Mouse (Mus musculus): ENCODE measurements around the gene Cdkal1. TPM values are rescaled to one million over a fixed set of nuclear protein-coding genes. Genes with fewer than 3 reads are reported as not detected.

Gene Cdkal1
- polyA plus RNA-seq, 1 experiment, result 11.5 TPM

DNA sequence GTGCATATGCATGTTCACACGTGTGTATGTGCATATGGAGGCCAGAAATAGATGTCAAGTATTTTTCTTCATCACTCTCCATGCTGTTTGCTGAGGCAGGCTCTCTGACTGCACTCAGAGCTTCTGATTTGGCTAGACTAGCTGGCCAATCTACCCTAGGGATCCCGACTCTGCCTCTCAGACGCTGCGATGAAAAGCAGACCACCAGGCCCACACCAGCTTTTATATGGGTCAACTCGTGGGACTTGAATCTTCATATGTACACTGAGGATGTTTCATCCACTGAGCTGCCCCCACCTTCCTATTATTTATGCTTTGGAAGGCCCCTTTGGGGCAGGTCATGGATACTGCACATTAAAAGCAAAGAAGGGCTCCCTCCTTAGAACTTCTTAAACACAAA, 652.0 kb downstream of the Cdkal1 start:
- TF ChIP-seq POLR2A (IDR thresholded peaks at IDR 0.05; ENCODE audit: borderline replicate concordance, control insufficient read depth, low read depth, low read length) (no peak), CTCF (IDR thresholded peaks at IDR 0.05; ENCODE audit: control insufficient read depth, insufficient read depth, low read length) (no peak)
- 86% methylated on average over 5 of the region's 5 CpGs for WGBS
- Histone ChIP-seq H3K4me1 (ENCODE audit: control insufficient read depth, insufficient read depth, low read length) (no peaks in the 10 kb centered on the region), H3K4me3 (replicated peaks; ENCODE audit: control insufficient read depth, low read depth, low read length) (no peak overlapping the region), H3K27ac (ENCODE audit: control insufficient read depth, insufficient read depth, low read depth, low read length, poor library complexity) (no peak overlapping the region)

- H3K4me1 ChIP-seq (ENCODE audit: control insufficient read depth, insufficient read depth, low read length), result no peaks in the 10 kb centered on the region
- WGBS, result 22% methylated on average over 2 of the region's 2 CpGs
- TF ChIP-seq POLR2A (IDR thresholded peaks at IDR 0.05; ENCODE audit: borderline replicate concordance, control insufficient read depth, low read depth, low read length), result no peak
- no peak for TF ChIP-seq CTCF (IDR thresholded peaks at IDR 0.05; ENCODE audit: control insufficient read depth, insufficient read depth, low read length)
- no peak overlapping the region for H3K4me3 ChIP-seq (replicated peaks; ENCODE audit: control insufficient read depth, low read depth, low read length)
- H3K27ac ChIP-seq (ENCODE audit: control insufficient read depth, insufficient read depth, low read depth, low read length, poor library complexity), result no peak overlapping the region
Observed at GRCm38 (mm10) chr13:29202562-29202961, 652.9 kb downstream of the Cdkal1 start.

DNA sequence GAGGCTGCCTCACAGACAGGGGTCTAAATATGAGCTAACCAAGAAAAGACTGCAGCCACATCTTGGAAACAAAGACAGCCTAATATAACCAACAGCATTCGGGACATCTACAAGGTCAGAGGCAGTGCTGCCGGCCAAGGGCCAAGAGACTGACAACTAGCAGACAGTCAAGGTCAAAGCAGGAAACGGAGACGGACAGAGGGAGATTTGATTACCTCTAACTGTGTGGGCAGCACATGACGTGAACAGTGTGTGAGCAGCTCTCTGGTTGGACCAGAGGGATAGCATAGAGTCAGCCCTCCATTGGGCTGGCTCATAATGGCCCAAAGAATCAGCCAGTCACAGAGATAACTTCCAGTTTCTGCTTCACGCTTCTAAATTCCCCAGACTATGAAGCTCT, 655.8 kb downstream of the Cdkal1 start:
- WGBS, result 82% methylated on average over 6 of the region's 6 CpGs
- Histone ChIP-seq H3K4me1 (ENCODE audit: control insufficient read depth, insufficient read depth, low read length) (no peaks in the 10 kb centered on the region), H3K4me3 (replicated peaks; ENCODE audit: control insufficient read depth, low read depth, low read length) (no peak overlapping the region), H3K27ac (ENCODE audit: control insufficient read depth, insufficient read depth, low read depth, low read length, poor library complexity) (no peak overlapping the region)
- TF ChIP-seq POLR2A (IDR thresholded peaks at IDR 0.05; ENCODE audit: borderline replicate concordance, control insufficient read depth, low read depth, low read length) (no peak), CTCF (IDR thresholded peaks at IDR 0.05; ENCODE audit: control insufficient read depth, insufficient read depth, low read length) (no peak)

DNA sequence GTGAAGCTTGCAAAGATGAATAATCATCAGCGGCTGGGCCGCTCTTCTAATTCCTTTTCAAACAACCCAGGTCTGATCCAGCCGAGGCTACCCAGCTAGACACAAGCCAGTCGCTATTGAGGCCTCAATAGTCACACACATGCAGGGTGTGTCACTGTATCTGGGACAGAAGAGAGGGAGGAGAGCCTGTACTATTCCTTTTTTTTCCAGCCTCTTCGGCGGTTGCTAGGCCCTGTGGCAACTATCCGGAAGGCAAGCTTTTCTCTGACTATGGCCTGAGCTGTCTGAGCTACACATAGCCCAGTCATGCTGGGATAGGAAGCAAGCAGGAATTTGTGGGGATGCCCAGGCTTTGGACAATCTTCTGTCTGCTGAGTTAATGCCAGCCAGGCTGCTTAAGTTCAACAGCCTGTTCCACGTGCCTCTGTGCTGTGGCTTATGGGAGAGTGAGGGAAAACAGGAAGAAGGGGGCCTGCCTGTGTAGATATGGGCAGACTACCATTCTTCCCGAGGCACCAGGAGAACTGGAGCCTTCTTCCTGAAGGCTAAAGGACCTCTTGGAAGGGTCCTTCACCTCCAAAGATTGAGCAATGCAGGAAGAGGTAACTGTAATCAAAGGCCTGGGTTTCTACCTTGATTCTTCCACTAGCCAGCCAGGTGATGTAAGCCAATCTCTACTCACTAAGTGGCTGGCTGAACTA, 658.5 kb downstream of the Cdkal1 start:
- Histone ChIP-seq H3K4me1 (ENCODE audit: control insufficient read depth, insufficient read depth, low read length) (no peaks in the 10 kb centered on the region), H3K27ac (ENCODE audit: control insufficient read depth, insufficient read depth, low read depth, low read length, poor library complexity) (no peak overlapping the region), H3K4me3 (replicated peaks; ENCODE audit: control insufficient read depth, low read depth, low read length) (no peak overlapping the region)
- TF ChIP-seq CTCF (IDR thresholded peaks at IDR 0.05; ENCODE audit: control insufficient read depth, insufficient read depth, low read length) (no peak), POLR2A (IDR thresholded peaks at IDR 0.05; ENCODE audit: borderline replicate concordance, control insufficient read depth, low read depth, low read length) (no peak)
- 71% methylated on average over 9 of the region's 9 CpGs for WGBS

GRCm38 (mm10) chr13:29195722-29196121, 659.8 kb downstream of the Cdkal1 start:
- no peak overlapping the region for H3K27ac ChIP-seq (ENCODE audit: control insufficient read depth, insufficient read depth, low read depth, low read length, poor library complexity)
- 58% methylated on average over 4 of the region's 4 CpGs for WGBS
- no peaks in the 10 kb centered on the region for H3K4me1 ChIP-seq (ENCODE audit: control insufficient read depth, insufficient read depth, low read length)
- H3K4me3 ChIP-seq (replicated peaks; ENCODE audit: control insufficient read depth, low read depth, low read length), result no peak overlapping the region
- TF ChIP-seq CTCF (IDR thresholded peaks at IDR 0.05; ENCODE audit: control insufficient read depth, insufficient read depth, low read length) (no peak), POLR2A (IDR thresholded peaks at IDR 0.05; ENCODE audit: borderline replicate concordance, control insufficient read depth, low read depth, low read length) (no peak)

DNA sequence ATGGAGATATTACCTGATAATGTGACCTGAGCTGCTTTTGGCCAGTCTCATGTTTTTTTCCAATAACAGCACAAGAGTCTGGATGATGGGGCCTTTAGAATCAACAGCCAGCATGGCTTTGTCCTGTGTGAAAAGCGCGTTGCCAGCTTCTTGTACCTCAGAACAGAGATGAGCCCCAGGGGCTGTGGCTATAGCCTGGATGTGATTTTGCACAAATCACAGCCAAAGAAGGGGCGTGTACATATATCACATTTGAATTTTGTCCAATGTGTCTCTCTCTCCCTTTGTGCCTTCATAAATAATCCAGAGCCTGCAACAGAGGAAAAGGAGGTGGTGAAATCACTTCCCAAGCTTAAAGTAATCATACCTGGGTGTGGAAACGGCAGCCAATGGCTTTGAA, 660.5 kb downstream of the Cdkal1 start:
- Histone ChIP-seq H3K4me1 (ENCODE audit: control insufficient read depth, insufficient read depth, low read length) (no peaks in the 10 kb centered on the region), H3K4me3 (replicated peaks; ENCODE audit: control insufficient read depth, low read depth, low read length) (no peak overlapping the region), H3K27ac (ENCODE audit: control insufficient read depth, insufficient read depth, low read depth, low read length, poor library complexity) (no peak overlapping the region)
- no peak for TF ChIP-seq POLR2A (IDR thresholded peaks at IDR 0.05; ENCODE audit: borderline replicate concordance, control insufficient read depth, low read depth, low read length)
- no peak for TF ChIP-seq CTCF (IDR thresholded peaks at IDR 0.05; ENCODE audit: control insufficient read depth, insufficient read depth, low read length)
- 86% methylated on average over 4 of the region's 4 CpGs for WGBS

- WGBS, result 81% methylated on average over 3 of the region's 3 CpGs
- no peaks in the 10 kb centered on the region for H3K4me1 ChIP-seq (ENCODE audit: control insufficient read depth, insufficient read depth, low read length)
- H3K4me3 ChIP-seq (replicated peaks; ENCODE audit: control insufficient read depth, low read depth, low read length), result no peak overlapping the region
- H3K27ac ChIP-seq (ENCODE audit: control insufficient read depth, insufficient read depth, low read depth, low read length, poor library complexity), result no peak overlapping the region
- TF ChIP-seq POLR2A (IDR thresholded peaks at IDR 0.05; ENCODE audit: borderline replicate concordance, control insufficient read depth, low read depth, low read length) (no peak), CTCF (IDR thresholded peaks at IDR 0.05; ENCODE audit: control insufficient read depth, insufficient read depth, low read length) (no peak)
Observed at GRCm38 (mm10) chr13:29192697-29193096, 662.8 kb downstream of the Cdkal1 start.

- H3K4me3 ChIP-seq (replicated peaks; ENCODE audit: control insufficient read depth, low read depth, low read length), result no peak overlapping the region
- H3K4me1 ChIP-seq (ENCODE audit: control insufficient read depth, insufficient read depth, low read length), result no peaks in the 10 kb centered on the region
- H3K27ac ChIP-seq (ENCODE audit: control insufficient read depth, insufficient read depth, low read depth, low read length, poor library complexity), result no peak overlapping the region
- TF ChIP-seq POLR2A (IDR thresholded peaks at IDR 0.05; ENCODE audit: borderline replicate concordance, control insufficient read depth, low read depth, low read length) (no peak), CTCF (IDR thresholded peaks at IDR 0.05; ENCODE audit: control insufficient read depth, insufficient read depth, low read length) (no peak)
- WGBS, result 83% methylated on average over 7 of the region's 7 CpGs
Observed at GRCm38 (mm10) chr13:29190548-29190947, 664.9 kb downstream of the Cdkal1 start.

DNA sequence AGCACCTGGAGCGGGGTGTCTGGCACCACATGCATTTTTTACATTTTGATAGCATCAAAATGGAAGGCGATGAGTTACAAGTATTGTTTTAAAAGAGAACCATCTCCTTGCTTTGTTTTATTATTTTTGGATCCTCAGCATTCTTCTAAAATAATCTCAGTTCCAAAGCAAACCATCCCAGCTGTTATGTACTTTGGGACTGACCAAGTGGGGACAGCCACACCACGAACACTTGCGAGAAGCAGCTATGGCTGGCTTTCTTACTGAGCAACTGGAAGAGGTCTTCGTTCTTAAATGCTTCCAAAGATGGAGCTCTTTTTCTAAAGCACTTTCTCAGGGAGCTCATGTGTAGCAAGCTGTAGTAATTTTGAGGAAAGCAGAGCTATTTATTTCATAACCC, 668.7 kb downstream of the Cdkal1 start:
- 84% methylated on average over 5 of the region's 5 CpGs for WGBS
- no peaks in the 10 kb centered on the region for H3K4me1 ChIP-seq (ENCODE audit: control insufficient read depth, insufficient read depth, low read length)
- TF ChIP-seq CTCF (IDR thresholded peaks at IDR 0.05; ENCODE audit: control insufficient read depth, insufficient read depth, low read length), result no peak
- no peak for TF ChIP-seq POLR2A (IDR thresholded peaks at IDR 0.05; ENCODE audit: borderline replicate concordance, control insufficient read depth, low read depth, low read length)
- H3K4me3 ChIP-seq (replicated peaks; ENCODE audit: control insufficient read depth, low read depth, low read length), result no peak overlapping the region
- no peak overlapping the region for H3K27ac ChIP-seq (ENCODE audit: control insufficient read depth, insufficient read depth, low read depth, low read length, poor library complexity)
